Mouse (Mus musculus) cerebellum, adult 2 months (tissue): ENCODE results near the gene Stab1.

Experiments used
- CTCF ChIP-seq: fragments of 200-500 bp; IDR thresholded peaks from 2 replicates; pipeline ENCODE4 v1.5.1; 2011; ENCODE audit warnings: low read depth, mild to moderate bottlenecking, control low read depth, low read length, moderate library complexity, borderline replicate concordance; ENCODE audit not compliant: insufficient read depth
- POLR2A ChIP-seq: fragments of 200-500 bp; IDR thresholded peaks from 2 replicates; pipeline ENCODE4 v1.6.1; 2011; ENCODE audit warnings: low read length, control low read depth, borderline replicate concordance; ENCODE audit not compliant: insufficient read depth

DNA sequence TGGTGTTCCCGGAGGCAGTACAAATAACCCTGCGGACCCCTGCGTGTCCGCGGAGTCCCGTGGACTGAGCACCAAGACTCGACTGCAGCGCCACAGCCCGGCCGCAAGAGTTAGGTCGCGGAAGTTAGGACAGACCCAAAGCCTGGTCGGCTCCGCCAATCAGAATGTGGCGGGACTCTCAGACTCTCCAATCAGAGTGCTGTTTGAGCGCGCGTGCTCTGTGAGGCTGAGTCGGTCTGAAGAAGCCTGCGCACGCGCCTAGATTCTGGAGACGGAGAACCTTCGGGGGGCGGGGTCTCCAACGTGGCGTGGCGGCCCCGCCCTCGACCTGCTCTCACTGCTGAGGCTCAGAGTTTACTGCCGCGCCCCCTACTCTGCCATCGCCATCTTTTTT lies 39.6 kb downstream of the Stab1 start, which contains the start of gene Smim4:
- peak; percentile 78 for TF ChIP-seq POLR2A
- peak; percentile 57 for TF ChIP-seq CTCF
